8 mouse cellular contexts compared by ENCODE assay signal in the genomic region with DNA sequence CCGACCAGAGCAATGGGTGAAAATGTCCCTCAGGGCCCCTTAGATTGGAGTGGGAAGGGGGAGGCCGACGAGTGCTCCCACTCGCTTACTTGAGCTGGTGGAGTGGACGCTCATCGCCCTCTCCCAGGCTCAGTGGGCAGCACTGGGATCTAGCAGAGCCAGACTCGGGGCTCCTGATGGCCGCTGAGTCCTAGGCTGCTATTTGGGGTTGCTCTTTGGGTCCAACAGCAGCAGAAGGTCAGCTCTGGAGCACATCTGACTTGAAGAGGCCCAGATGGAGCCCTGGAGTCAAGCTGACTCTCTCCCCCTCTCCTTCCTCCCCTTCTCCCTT. TPM values are rescaled to one million over a fixed set of nuclear protein-coding genes. Genes with fewer than 3 reads are reported as not detected.
DNase-seq lines count a peak whose midpoint lies in the region; ATAC-seq and TF ChIP-seq lines count a peak whose summit lies in the region.

No protein-coding gene starts in this region.

- ATAC-seq in lung, postnatal 0 days: no peak; the same call in 1 of the 2 replicates
- peak; percentile 38; the same call in 1 of the 2 replicates for ATAC-seq in limb, embryonic 12.5 days (ENCODE audit: insufficient number of reproducible peaks, insufficient read depth, low FRiP score, low TSS enrichment, low read depth)

- no peak for TF ChIP-seq CTCF in lung, postnatal 0 days (IDR thresholded peaks at IDR 0.05)
- TF ChIP-seq CTCF in small intestine, adult 2 months (IDR thresholded peaks at IDR 0.05; ENCODE audit: extremely low read depth, insufficient read length, insufficient replicate concordance, low read depth, low read length): no peak

- peaks cover 9% of the 10 kb centered on the region; the same call in 1 of the 2 replicates for H3K4me1 ChIP-seq in lung, postnatal 0 days (ENCODE audit: insufficient read depth, low read depth, low read length)
- peaks cover 43% of the 10 kb centered on the region for H3K4me1 ChIP-seq in forebrain, embryonic 10.5 days
- H3K4me1 ChIP-seq in limb, embryonic 12.5 days (replicated peaks): peaks cover 16% of the 10 kb centered on the region
- H3K4me1 ChIP-seq in small intestine, adult 2 months (ENCODE audit: control insufficient read depth, insufficient read depth, insufficient read length, low read length): peaks cover 17% of the 10 kb centered on the region

- no peak for TF ChIP-seq POLR2A in small intestine, adult 2 months (IDR thresholded peaks at IDR 0.05; ENCODE audit: low read depth, low read length)

- H3K9ac ChIP-seq in lung, postnatal 0 days (replicated peaks; ENCODE audit: low read depth): peak overlapping the region; percentile 82
- H3K9ac ChIP-seq in limb, embryonic 12.5 days (replicated peaks): peak overlapping the region; percentile 71

- TF ChIP-seq EP300 in lung, postnatal 0 days (IDR thresholded peaks at IDR 0.05): no peak

- WGBS in lung, postnatal 0 days: 0% methylated on average over 8 of the region's 8 CpGs
- 1% methylated on average over 8 of the region's 8 CpGs for WGBS in forebrain, embryonic 10.5 days
- 3% methylated on average over 8 of the region's 8 CpGs for WGBS in limb, embryonic 12.5 days
- WGBS in small intestine, adult 2 months: under 1% methylated on average over 8 of the region's 8 CpGs

- no peaks in the 10 kb centered on the region for H3K27me3 ChIP-seq in lung, postnatal 0 days (replicated peaks; ENCODE audit: insufficient read depth, low read length)
- H3K27me3 ChIP-seq in forebrain, embryonic 10.5 days (ENCODE audit: poor library complexity, severe bottlenecking): peaks cover 50% of the 10 kb centered on the region
- H3K27me3 ChIP-seq in limb, embryonic 12.5 days: peaks cover 21% of the 10 kb centered on the region
- H3K27me3 ChIP-seq in small intestine, adult 2 months (ENCODE audit: control insufficient read depth, insufficient read depth, low read length): no peaks in the 10 kb centered on the region

- intact Hi-C loops in left cerebral cortex, postnatal 10 days (cut with DNase I): no loop called here

- H3K9me3 ChIP-seq in lung, postnatal 0 days (ENCODE audit: low read length): no peaks in the 10 kb centered on the region
- H3K9me3 ChIP-seq in forebrain, embryonic 10.5 days: no peaks in the 10 kb centered on the region
- H3K9me3 ChIP-seq in limb, embryonic 12.5 days: no peaks in the 10 kb centered on the region

- H3K27ac ChIP-seq in lung, postnatal 0 days (ENCODE audit: low read length): peak overlapping the region; percentile 32; the same call in 1 of the 2 replicates
- H3K27ac ChIP-seq in forebrain, embryonic 10.5 days: peak overlapping the region; percentile 83
- peak overlapping the region; percentile 31; the same call in 1 of the 2 replicates for H3K27ac ChIP-seq in limb, embryonic 12.5 days
- H3K27ac ChIP-seq in small intestine, adult 2 months (ENCODE audit: insufficient read depth, low read depth, low read length): peak overlapping the region; percentile 65

- H3K36me3 ChIP-seq in lung, postnatal 0 days (ENCODE audit: insufficient read depth, low read length): no peaks in the 10 kb centered on the region
- H3K36me3 ChIP-seq in forebrain, embryonic 10.5 days (replicated peaks): no peaks in the 10 kb centered on the region
- no peaks in the 10 kb centered on the region for H3K36me3 ChIP-seq in limb, embryonic 12.5 days
- peaks cover 14% of the 10 kb centered on the region for H3K36me3 ChIP-seq in small intestine, adult 2 months (ENCODE audit: control insufficient read depth, insufficient read depth, low read length)

- H3K4me2 ChIP-seq in lung, postnatal 0 days (replicated peaks; ENCODE audit: low read depth, low read length): peak overlapping the region; percentile 93
- H3K4me2 ChIP-seq in limb, embryonic 12.5 days: peak overlapping the region; percentile 83

- peak overlapping the region; percentile 63 for H3K4me3 ChIP-seq in lung, postnatal 0 days (ENCODE audit: low read depth, low read length)
- H3K4me3 ChIP-seq in forebrain, embryonic 10.5 days: peak overlapping the region; percentile 63
- H3K4me3 ChIP-seq in limb, embryonic 12.5 days (replicated peaks): peak overlapping the region; percentile 52
- H3K4me3 ChIP-seq in small intestine, adult 2 months (ENCODE audit: low read depth, low read length): peak overlapping the region; percentile 80

- DNase-seq in lung, postnatal 0 days (ENCODE audit: low spot score): no peak
- DNase-seq in lung, postnatal 4 days: no peak
- DNase-seq in forebrain, embryonic 10.5 days (ENCODE audit: extremely low spot score, low spot score): no peak
- DNase-seq in urinary bladder, postnatal 10 days (ENCODE audit: low spot score): no peak
- DNase-seq in left cerebral cortex, postnatal 10 days (ENCODE audit: extremely low spot score in 1 of 2, low spot score in 2 of 2): no peak
- no peak for DNase-seq in kidney, adult 9 months

RNA-seq across cellular contexts. Expression of a gene that starts 11.0 kb away (rescaled TPM):
- polyA plus RNA-seq in lung, postnatal 0 days (2015; fragmentation: Nextera tagmentation; extraction: Ambion mirVana): 50.9 and 53.9 TPM in 2 replicates
- 49.7 and 51.8 TPM in 2 replicates for polyA plus RNA-seq in forebrain, embryonic 10.5 days (2016; fragmentation: Nextera tagmentation; extraction: Ambion mirVana)
- polyA plus RNA-seq in limb, embryonic 12.5 days (2016; fragmentation: Nextera tagmentation; extraction: Ambion mirVana): 56.3 and 61.3 TPM in 2 replicates
- 51.2 and 133 TPM in 2 replicates for polyA plus RNA-seq in small intestine, adult 2 months (2012; rRNA removed)
- total RNA-seq in left cerebral cortex, postnatal 10 days (2021): 10 to 100 TPM in 1 of 2 experiments, 1 to 10 TPM in 1; 6.6 to 10.2 TPM

RNA-seq across cellular contexts. Expression of a gene that starts 22.3 kb away (rescaled TPM):
- polyA plus RNA-seq in lung, postnatal 0 days (2015; fragmentation: Nextera tagmentation; extraction: Ambion mirVana): 38.2 and 40.2 TPM in 2 replicates
- 81.9 and 86.5 TPM in 2 replicates for polyA plus RNA-seq in forebrain, embryonic 10.5 days (2016; fragmentation: Nextera tagmentation; extraction: Ambion mirVana)
- 50.4 and 57.7 TPM in 2 replicates for polyA plus RNA-seq in limb, embryonic 12.5 days (2016; fragmentation: Nextera tagmentation; extraction: Ambion mirVana)
- 33.1 and 72.4 TPM in 2 replicates for polyA plus RNA-seq in small intestine, adult 2 months (2012; rRNA removed)
- total RNA-seq in left cerebral cortex, postnatal 10 days (2021): 100 to 1,000 TPM; 122 to 128 TPM

RNA-seq across cellular contexts. Expression of a gene that starts 48.9 kb away (rescaled TPM):
- 77.0 and 78.8 TPM in 2 replicates for polyA plus RNA-seq in lung, postnatal 0 days (2015; fragmentation: Nextera tagmentation; extraction: Ambion mirVana)
- 180 and 185 TPM in 2 replicates for polyA plus RNA-seq in forebrain, embryonic 10.5 days (2016; fragmentation: Nextera tagmentation; extraction: Ambion mirVana)
- polyA plus RNA-seq in limb, embryonic 12.5 days (2016; fragmentation: Nextera tagmentation; extraction: Ambion mirVana): 173 and 176 TPM in 2 replicates
- 24.5 and 46.7 TPM in 2 replicates for polyA plus RNA-seq in small intestine, adult 2 months (2012; rRNA removed)
- total RNA-seq in left cerebral cortex, postnatal 10 days (2021): 10 to 100 TPM; 85.9 to 86.5 TPM

Comparison
In these comparisons a context has a peak if more than half of its experiments do, and no peak if none do; other contexts are left out.
1. H3K27ac ChIP-seq: peak in every context shown above with its lines; median percentile 83 in forebrain, embryonic 10.5 days; 65 in small intestine, adult 2 months; 32 in lung, postnatal 0 days; 31 in limb, embryonic 12.5 days.